Mouse (Mus musculus): ENCODE measurements around the gene Comt. TPM values are rescaled to one million over a fixed set of nuclear protein-coding genes. Genes with fewer than 3 reads are reported as not detected.

Comt gene
- polyA plus RNA-seq, 1 experiment from 2014 or later = 124 TPM

DNA sequence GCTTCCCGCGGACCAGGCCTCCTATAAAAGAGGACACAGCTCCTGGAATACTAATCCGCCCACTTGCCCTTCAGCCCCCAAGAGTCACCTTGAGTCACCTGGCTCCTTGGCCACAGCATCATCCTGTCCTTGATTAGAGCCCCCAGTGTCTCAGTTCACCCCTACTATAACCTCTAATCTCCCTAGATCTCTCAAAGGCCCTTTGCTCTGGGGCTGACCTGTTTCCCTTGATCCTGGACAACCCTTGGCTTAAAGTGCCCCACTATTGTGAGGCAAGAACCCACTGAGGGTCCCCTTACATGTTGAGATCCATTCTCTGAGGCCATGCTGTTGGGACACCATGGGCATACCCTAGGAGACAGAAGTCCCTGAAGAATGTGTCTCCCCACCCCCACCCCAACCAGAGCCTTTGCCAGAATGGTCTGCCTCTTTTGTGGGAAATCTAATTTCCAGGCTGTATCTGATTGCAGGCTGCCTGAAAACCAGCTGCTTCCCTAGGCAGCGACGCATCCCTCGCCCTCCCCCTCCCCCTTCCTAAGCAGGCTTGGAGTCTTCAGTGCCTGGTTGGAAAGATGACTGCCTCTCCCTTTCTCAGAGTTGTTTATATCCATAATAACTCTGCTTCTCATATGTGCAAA, 44.9 kb downstream of the Comt start:
- peak; percentile 41; the same call in 1 of the 2 replicates for ATAC-seq (ENCODE audit: low read depth)
- Histone ChIP-seq H3K27ac (ENCODE audit: low read length) (no peak overlapping the region), H3K9me3 (ENCODE audit: control insufficient read depth, low read length) (no peaks in the 10 kb centered on the region), H3K4me1 (replicated peaks; ENCODE audit: control insufficient read depth, insufficient read depth, low read length) (peaks cover 12% of the 10 kb centered on the region), H3K27me3 (ENCODE audit: control insufficient read depth, insufficient read depth, low read depth, low read length) (no peaks in the 10 kb centered on the region), H3K9ac (ENCODE audit: low read length) (no peak overlapping the region), H3K4me3 (ENCODE audit: low read length) (no peak overlapping the region), H3K4me2 (ENCODE audit: low read depth, low read length) (no peak overlapping the region), H3K36me3 (ENCODE audit: control insufficient read depth, insufficient read depth, low read length) (no peaks in the 10 kb centered on the region)
- 61% methylated on average over 6 of the region's 6 CpGs for WGBS

DNA sequence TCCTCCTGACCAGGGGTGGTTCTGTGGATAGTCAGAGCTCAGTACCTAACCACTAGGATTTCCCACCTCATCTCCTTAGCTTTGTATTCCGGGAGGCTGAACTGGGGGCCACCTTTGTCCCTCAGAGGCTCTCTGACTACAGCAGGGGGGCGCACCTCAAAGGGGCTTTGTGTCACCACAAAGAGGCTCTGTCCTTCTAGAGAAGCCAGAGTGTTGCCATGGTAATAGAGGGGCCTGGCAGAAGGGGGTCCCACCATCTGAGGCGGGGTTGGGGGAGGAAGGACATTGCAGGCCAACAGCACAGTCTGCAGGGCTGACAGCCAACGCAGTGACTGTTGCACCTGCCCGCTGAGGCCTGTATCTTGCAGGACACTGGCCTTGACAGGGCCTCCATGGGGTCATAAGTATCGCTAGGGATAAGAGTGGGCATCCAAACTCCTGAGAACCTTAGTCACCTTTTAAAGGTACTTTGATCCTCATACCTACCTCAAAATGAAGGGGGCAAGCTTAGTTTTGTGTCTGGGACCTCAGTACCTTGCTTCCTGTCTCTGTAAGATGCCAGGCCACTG, 46.1 kb downstream of the Comt start:
- 40% methylated on average over 6 of the region's 6 CpGs for WGBS
- no peak overlapping the region for H3K4me2 ChIP-seq (ENCODE audit: low read depth, low read length)
- no peaks in the 10 kb centered on the region for H3K36me3 ChIP-seq (ENCODE audit: control insufficient read depth, insufficient read depth, low read length)
- no peaks in the 10 kb centered on the region for H3K27me3 ChIP-seq (ENCODE audit: control insufficient read depth, insufficient read depth, low read depth, low read length)
- no peak for ATAC-seq (ENCODE audit: low read depth)
- peaks cover 12% of the 10 kb centered on the region for H3K4me1 ChIP-seq (replicated peaks; ENCODE audit: control insufficient read depth, insufficient read depth, low read length)
- H3K4me3 ChIP-seq (ENCODE audit: low read length) = no peak overlapping the region
- H3K9me3 ChIP-seq (ENCODE audit: control insufficient read depth, low read length) = no peaks in the 10 kb centered on the region
- no peak overlapping the region for H3K27ac ChIP-seq (ENCODE audit: low read length)
- H3K9ac ChIP-seq (ENCODE audit: low read length) = no peak overlapping the region

DNA sequence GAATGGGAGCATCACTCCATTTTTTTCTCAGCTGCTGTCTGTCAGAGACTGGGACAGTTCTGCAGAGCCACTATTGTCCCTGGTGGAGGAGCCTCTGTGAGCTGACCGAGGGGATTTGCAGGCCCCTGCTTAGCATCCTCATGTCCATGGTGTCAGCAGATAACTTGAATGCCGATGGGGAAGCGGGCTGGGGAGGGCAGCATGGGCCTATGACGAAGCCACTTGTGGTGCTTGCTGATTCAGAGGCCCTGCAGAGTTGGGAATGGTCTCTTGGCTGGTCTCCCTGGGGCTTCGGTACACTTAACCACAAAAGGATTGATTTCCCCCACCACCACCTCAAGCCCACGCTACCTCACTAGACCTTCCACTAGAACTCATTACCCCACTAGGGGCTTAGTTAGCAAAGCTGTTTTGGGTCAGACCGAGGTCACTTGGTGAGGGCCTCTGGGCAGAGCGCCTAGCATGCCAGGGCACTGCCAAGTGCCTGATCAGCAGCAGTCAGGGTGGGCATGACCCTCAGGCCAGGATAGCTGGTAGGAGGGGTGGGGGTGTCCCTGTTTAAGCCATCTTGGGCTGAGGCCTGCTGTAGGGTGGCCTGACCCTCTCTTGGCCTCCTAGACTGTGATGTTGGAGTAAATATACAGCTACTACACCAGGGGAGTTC, 47.2 kb downstream of the Comt start:
- WGBS = 81% methylated on average over 8 of the region's 8 CpGs
- H3K27ac ChIP-seq (ENCODE audit: low read length) = no peak overlapping the region
- H3K36me3 ChIP-seq (ENCODE audit: control insufficient read depth, insufficient read depth, low read length) = no peaks in the 10 kb centered on the region
- peaks cover 12% of the 10 kb centered on the region for H3K4me1 ChIP-seq (replicated peaks; ENCODE audit: control insufficient read depth, insufficient read depth, low read length)
- no peak overlapping the region for H3K9ac ChIP-seq (ENCODE audit: low read length)
- H3K4me2 ChIP-seq (ENCODE audit: low read depth, low read length) = no peak overlapping the region
- no peaks in the 10 kb centered on the region for H3K9me3 ChIP-seq (ENCODE audit: control insufficient read depth, low read length)
- ATAC-seq (ENCODE audit: low read depth) = no peak
- H3K27me3 ChIP-seq (ENCODE audit: control insufficient read depth, insufficient read depth, low read depth, low read length) = no peaks in the 10 kb centered on the region
- no peak overlapping the region for H3K4me3 ChIP-seq (ENCODE audit: low read length)

DNA sequence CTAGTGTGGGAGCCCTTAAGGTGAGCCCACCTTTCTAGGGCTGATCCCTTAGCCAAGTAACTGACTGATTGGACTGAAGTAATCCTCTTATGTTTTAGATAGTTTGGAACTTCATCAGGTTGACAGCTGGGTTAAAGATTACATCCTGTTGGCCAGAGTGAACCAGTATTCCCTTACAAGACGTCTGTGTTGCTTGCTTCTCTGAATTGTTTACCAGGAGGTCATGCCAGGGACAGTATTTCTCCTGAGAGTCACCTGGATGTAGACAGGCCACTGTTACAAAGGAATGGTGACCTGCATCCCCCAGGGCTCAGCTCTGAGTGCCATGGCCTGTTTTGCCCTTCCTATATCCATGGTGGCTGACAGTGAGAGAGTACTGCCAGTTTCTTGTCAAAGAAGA, 48.2 kb downstream of the Comt start:
- Histone ChIP-seq H3K4me2 (ENCODE audit: low read depth, low read length) (no peak overlapping the region), H3K27me3 (ENCODE audit: control insufficient read depth, insufficient read depth, low read depth, low read length) (no peaks in the 10 kb centered on the region), H3K9me3 (ENCODE audit: control insufficient read depth, low read length) (no peaks in the 10 kb centered on the region), H3K36me3 (ENCODE audit: control insufficient read depth, insufficient read depth, low read length) (no peaks in the 10 kb centered on the region), H3K27ac (ENCODE audit: low read length) (no peak overlapping the region), H3K4me1 (replicated peaks; ENCODE audit: control insufficient read depth, insufficient read depth, low read length) (peaks cover 5% of the 10 kb centered on the region), H3K9ac (ENCODE audit: low read length) (no peak overlapping the region), H3K4me3 (ENCODE audit: low read length) (no peak overlapping the region)
- ATAC-seq (ENCODE audit: low read depth) = no peak
- WGBS = 26% methylated on average over 1 of the region's 1 CpGs

DNA sequence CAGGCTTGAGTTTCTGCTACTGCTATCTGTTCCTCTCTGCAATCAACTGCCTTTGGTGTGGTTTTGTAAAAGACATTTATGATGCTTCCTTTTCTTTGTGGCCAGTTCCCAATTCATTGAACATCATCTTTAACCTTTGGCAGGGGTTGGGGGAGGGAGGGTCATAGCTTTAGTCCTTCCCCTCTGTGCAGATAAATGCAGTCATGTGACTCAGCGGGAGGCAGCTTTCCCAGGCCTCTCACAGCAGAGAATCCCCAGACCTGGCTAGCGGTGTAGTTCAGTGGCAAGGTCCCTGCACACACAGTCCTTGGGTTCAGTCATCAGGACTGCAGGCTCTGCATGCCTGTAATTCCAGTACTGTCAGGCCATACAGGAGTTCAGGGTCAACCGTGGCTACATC, 49.4 kb downstream of the Comt start:
- Histone ChIP-seq H3K9me3 (ENCODE audit: control insufficient read depth, low read length) (no peaks in the 10 kb centered on the region), H3K27me3 (ENCODE audit: control insufficient read depth, insufficient read depth, low read depth, low read length) (no peaks in the 10 kb centered on the region), H3K27ac (ENCODE audit: low read length) (no peak overlapping the region), H3K4me2 (ENCODE audit: low read depth, low read length) (no peak overlapping the region), H3K4me3 (ENCODE audit: low read length) (no peak overlapping the region), H3K4me1 (replicated peaks; ENCODE audit: control insufficient read depth, insufficient read depth, low read length) (0 out of 2 replicates have a peak, but pooled peaks cover 2% of the 10 kb centered on the region), H3K36me3 (ENCODE audit: control insufficient read depth, insufficient read depth, low read length) (no peaks in the 10 kb centered on the region), H3K9ac (ENCODE audit: low read length) (no peak overlapping the region)
- ATAC-seq (ENCODE audit: low read depth) = no peak
- 35% methylated on average over 3 of the region's 3 CpGs for WGBS

DNA sequence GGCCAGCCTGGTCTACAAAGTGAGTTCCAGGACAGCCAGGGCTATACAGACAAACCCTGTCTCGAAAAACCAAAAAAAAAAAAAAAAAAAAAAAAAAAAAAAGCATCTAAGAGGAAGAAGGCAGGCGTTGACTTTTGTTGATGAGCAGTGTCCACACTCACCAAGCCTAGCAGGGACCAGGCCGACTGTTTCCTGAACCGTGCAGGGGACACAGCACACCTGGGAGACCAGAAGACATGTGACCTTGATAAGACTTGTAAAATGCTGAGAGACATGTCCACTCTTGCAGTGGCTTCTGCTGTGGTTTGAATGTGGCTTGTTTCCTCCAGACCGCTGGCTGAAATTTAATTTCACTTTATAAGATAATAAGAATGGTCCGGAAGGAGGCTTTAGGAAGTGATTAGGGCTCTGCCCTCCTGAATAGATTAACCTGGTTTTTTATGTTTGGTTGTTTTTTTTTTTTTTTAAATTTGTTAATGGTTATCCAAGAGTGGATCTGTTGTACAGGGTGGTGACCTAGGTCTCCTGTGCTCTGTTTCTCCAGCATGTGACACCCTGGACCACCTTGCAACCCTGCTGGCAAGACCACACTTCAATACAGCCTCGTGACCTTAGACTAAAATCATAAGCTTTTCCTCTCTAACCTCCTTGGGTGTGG, 50.2 kb downstream of the Comt start:
- H3K36me3 ChIP-seq (ENCODE audit: control insufficient read depth, insufficient read depth, low read length) = no peaks in the 10 kb centered on the region
- no peak for ATAC-seq (ENCODE audit: low read depth)
- no peak overlapping the region for H3K27ac ChIP-seq (ENCODE audit: low read length)
- 68% methylated on average over 6 of the region's 7 CpGs for WGBS
- no peak overlapping the region for H3K9ac ChIP-seq (ENCODE audit: low read length)
- no peaks in the 10 kb centered on the region for H3K9me3 ChIP-seq (ENCODE audit: control insufficient read depth, low read length)
- H3K4me2 ChIP-seq (ENCODE audit: low read depth, low read length) = no peak overlapping the region
- no peaks in the 10 kb centered on the region for H3K27me3 ChIP-seq (ENCODE audit: control insufficient read depth, insufficient read depth, low read depth, low read length)
- H3K4me1 ChIP-seq (replicated peaks; ENCODE audit: control insufficient read depth, insufficient read depth, low read length) = no peaks in the 10 kb centered on the region
- no peak overlapping the region for H3K4me3 ChIP-seq (ENCODE audit: low read length)

DNA sequence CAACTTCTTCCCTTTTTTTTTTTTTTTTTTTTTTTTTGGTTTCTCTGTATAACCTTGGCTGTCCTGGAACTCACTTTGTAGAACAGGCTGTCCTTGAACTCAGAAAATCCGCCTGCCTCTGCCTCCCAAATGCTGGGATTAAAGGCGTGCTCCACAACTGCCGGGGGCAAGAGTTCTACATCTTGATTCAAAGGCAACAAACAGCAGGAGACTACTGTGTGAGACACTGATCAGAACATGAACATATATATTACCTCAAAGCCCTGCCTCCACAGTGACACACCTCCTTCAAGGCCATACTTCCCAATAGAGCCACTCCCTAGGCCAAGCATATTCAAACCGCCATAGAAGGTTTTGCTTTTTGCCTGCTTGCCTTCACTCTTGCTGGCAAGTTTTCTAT, 53.0 kb downstream of the Comt start:
- Histone ChIP-seq H3K4me1 (replicated peaks; ENCODE audit: control insufficient read depth, insufficient read depth, low read length) (no peaks in the 10 kb centered on the region), H3K27ac (ENCODE audit: low read length) (no peak overlapping the region), H3K4me2 (ENCODE audit: low read depth, low read length) (no peak overlapping the region), H3K36me3 (ENCODE audit: control insufficient read depth, insufficient read depth, low read length) (no peaks in the 10 kb centered on the region), H3K9me3 (ENCODE audit: control insufficient read depth, low read length) (no peaks in the 10 kb centered on the region), H3K4me3 (ENCODE audit: low read length) (no peak overlapping the region), H3K9ac (ENCODE audit: low read length) (no peak overlapping the region), H3K27me3 (ENCODE audit: control insufficient read depth, insufficient read depth, low read depth, low read length) (no peaks in the 10 kb centered on the region)
- ATAC-seq (ENCODE audit: low read depth) = no peak
- 91% methylated on average over 4 of the region's 4 CpGs for WGBS

DNA sequence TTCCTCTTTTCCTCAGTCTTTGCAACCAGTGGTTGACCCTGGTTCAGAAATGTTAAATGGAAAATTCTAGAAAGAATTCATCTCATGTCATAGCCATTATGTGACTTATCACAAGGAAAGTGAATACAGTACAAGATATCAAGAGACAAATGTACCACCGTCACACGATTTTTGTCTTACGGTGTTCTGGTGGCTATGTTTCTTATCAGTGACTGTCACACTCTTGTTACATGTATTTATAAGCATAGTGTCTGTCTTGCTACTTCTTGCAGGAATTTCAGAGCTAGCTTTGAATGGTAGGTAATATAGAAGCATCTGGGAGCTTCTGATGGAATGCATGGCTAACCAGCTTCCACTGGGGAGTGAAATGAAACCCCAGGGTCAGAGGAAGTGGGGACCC, 56.5 kb downstream of the Comt start:
- H3K9ac ChIP-seq (ENCODE audit: low read length) = no peak overlapping the region
- H3K4me2 ChIP-seq (ENCODE audit: low read depth, low read length) = no peak overlapping the region
- no peak overlapping the region for H3K27ac ChIP-seq (ENCODE audit: low read length)
- H3K27me3 ChIP-seq (ENCODE audit: control insufficient read depth, insufficient read depth, low read depth, low read length) = no peaks in the 10 kb centered on the region
- H3K9me3 ChIP-seq (ENCODE audit: control insufficient read depth, low read length) = no peaks in the 10 kb centered on the region
- H3K4me3 ChIP-seq (ENCODE audit: low read length) = no peak overlapping the region
- no peaks in the 10 kb centered on the region for H3K4me1 ChIP-seq (replicated peaks; ENCODE audit: control insufficient read depth, insufficient read depth, low read length)
- no peak for ATAC-seq (ENCODE audit: low read depth)
- WGBS = 83% methylated on average over 3 of the region's 3 CpGs
- no peaks in the 10 kb centered on the region for H3K36me3 ChIP-seq (ENCODE audit: control insufficient read depth, insufficient read depth, low read length)

DNA sequence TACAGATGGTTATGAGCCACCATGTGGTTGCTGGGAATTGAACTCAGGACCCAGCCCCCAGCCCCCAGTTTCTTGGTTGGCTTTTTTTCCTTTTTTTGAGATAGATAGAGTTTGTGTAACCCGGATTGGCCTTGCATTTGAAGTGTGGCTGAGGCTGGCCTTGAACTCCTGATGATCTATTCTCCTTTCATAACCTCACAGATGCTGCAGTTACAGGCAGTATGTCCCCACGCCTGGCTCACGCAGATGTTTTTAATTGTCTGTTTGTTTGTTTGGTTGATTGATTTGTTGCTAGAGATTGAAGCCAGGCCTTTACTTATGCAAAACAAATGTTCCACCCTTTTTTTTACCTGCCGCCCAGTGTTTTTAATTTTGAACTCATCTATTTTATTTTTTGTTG, 59.8 kb downstream of the Comt start:
- 61% methylated on average over 4 of the region's 4 CpGs for WGBS
- ATAC-seq (ENCODE audit: low read depth) = no peak
- H3K9me3 ChIP-seq (ENCODE audit: control insufficient read depth, low read length) = no peaks in the 10 kb centered on the region

More for the DNA sequence above, 59.8 kb downstream of the Comt start:
- Histone ChIP-seq H3K4me2 (ENCODE audit: low read depth, low read length) (no peak overlapping the region), H3K36me3 (ENCODE audit: control insufficient read depth, insufficient read depth, low read length) (no peaks in the 10 kb centered on the region), H3K9ac (ENCODE audit: low read length) (no peak overlapping the region), H3K27ac (ENCODE audit: low read length) (no peak overlapping the region), H3K4me3 (ENCODE audit: low read length) (no peak overlapping the region), H3K27me3 (ENCODE audit: control insufficient read depth, insufficient read depth, low read depth, low read length) (no peaks in the 10 kb centered on the region), H3K4me1 (replicated peaks; ENCODE audit: control insufficient read depth, insufficient read depth, low read length) (no peaks in the 10 kb centered on the region)
